ENCODE assay signal across 13 mouse cellular contexts in genomic region chr2:170308033-170308820, GRCm38 (mm10).
A peak's percentile ranks its signal among the peaks of the same experiment; 100 is the strongest.
DNase-seq lines count a peak whose midpoint lies in the region; ATAC-seq lines count a peak whose summit lies in the region.
"Had no signal": no experiment of that assay in that cellular context is flagged by ENCODE, and none has a peak within 500 bp of the region (broad histone marks: within the 10 kb centered on the region; RNA-seq: fewer than 3 reads in every experiment).

No protein-coding gene starts in this region.

- ATAC-seq in heart, embryonic 12.5 days (ENCODE audit: insufficient number of reproducible peaks, low FRiP score) = no peak
- ATAC-seq in embryonic facial prominence, embryonic 13.5 days (ENCODE audit: insufficient number of reproducible peaks, insufficient read depth, low FRiP score, low TSS enrichment, low read depth) = no peak
- ATAC-seq in limb, embryonic 13.5 days (ENCODE audit: low FRiP score, low read depth) = no peak

- H3K4me1 ChIP-seq in heart, embryonic 12.5 days (replicated peaks) = peaks cover 24% of the 10 kb centered on the region
- peaks cover 27% of the 10 kb centered on the region for H3K4me1 ChIP-seq in embryonic facial prominence, embryonic 13.5 days
- H3K4me1 ChIP-seq in limb, embryonic 13.5 days = peaks cover 27% of the 10 kb centered on the region

- H3K27ac ChIP-seq in heart, embryonic 12.5 days (ENCODE audit: poor library complexity, severe bottlenecking) = 0 out of 2 replicates have a peak overlapping the region, but pooled peaks have one; percentile 12
- peak overlapping the region; percentile 73 for H3K27ac ChIP-seq in embryonic facial prominence, embryonic 13.5 days
- H3K27ac ChIP-seq in limb, embryonic 13.5 days = peak overlapping the region; percentile 75
- H3K27ac ChIP-seq: lung, embryonic 15.5 days had no signal

- no peaks in the 10 kb centered on the region for H3K36me3 ChIP-seq in heart, embryonic 12.5 days
- H3K36me3 ChIP-seq in embryonic facial prominence, embryonic 13.5 days = no peaks in the 10 kb centered on the region
- H3K36me3 ChIP-seq in limb, embryonic 13.5 days = no peaks in the 10 kb centered on the region
- H3K36me3 ChIP-seq: lung, embryonic 15.5 days; midbrain, embryonic 12.5 days had no signal

- no peaks in the 10 kb centered on the region for H3K9me3 ChIP-seq in heart, embryonic 12.5 days (replicated peaks)
- H3K9me3 ChIP-seq in embryonic facial prominence, embryonic 13.5 days = no peaks in the 10 kb centered on the region
- H3K9me3 ChIP-seq in limb, embryonic 13.5 days = no peaks in the 10 kb centered on the region
- H3K9me3 ChIP-seq: lung, embryonic 15.5 days; midbrain, embryonic 12.5 days had no signal

- H3K27me3 ChIP-seq in heart, embryonic 12.5 days (replicated peaks) = no peaks in the 10 kb centered on the region
- no peaks in the 10 kb centered on the region for H3K27me3 ChIP-seq in embryonic facial prominence, embryonic 13.5 days
- no peaks in the 10 kb centered on the region for H3K27me3 ChIP-seq in limb, embryonic 13.5 days
- H3K27me3 ChIP-seq: lung, embryonic 15.5 days; midbrain, embryonic 12.5 days had no signal

- H3K9ac ChIP-seq in heart, embryonic 12.5 days = no peak overlapping the region
- no peak overlapping the region for H3K9ac ChIP-seq in embryonic facial prominence, embryonic 13.5 days
- no peak overlapping the region for H3K9ac ChIP-seq in limb, embryonic 13.5 days
- H3K9ac ChIP-seq: lung, embryonic 15.5 days; midbrain, embryonic 12.5 days had no signal

- no peak for DNase-seq in heart, adult 18-20 months
- peak; percentile 56 for DNase-seq in 3134 (ENCODE audit: extremely low read depth, insufficient read length, low spot score)
- no peak for DNase-seq in left cerebral cortex, adult 18-20 months (ENCODE audit: low spot score in 2 of 2)
- DNase-seq in thymus, postnatal 0 days (ENCODE audit: low spot score) = no peak
- no peak for DNase-seq in urinary bladder, postnatal 25 days (ENCODE audit: low spot score)
- DNase-seq: adrenal gland, adult 8-10 months; cerebellum, adult 11 months; left cerebral cortex, postnatal 4 days had no signal

- no peak overlapping the region for H3K4me2 ChIP-seq in heart, embryonic 12.5 days
- peak overlapping the region; percentile 2; the same call in 1 of the 2 replicates for H3K4me2 ChIP-seq in embryonic facial prominence, embryonic 13.5 days
- 0 out of 2 replicates have a peak overlapping the region, but pooled peaks have one; percentile 16 for H3K4me2 ChIP-seq in limb, embryonic 13.5 days (replicated peaks)
- H3K4me2 ChIP-seq: lung, embryonic 15.5 days; midbrain, embryonic 12.5 days had no signal

- H3K4me3 ChIP-seq in heart, embryonic 12.5 days = no peak overlapping the region
- H3K4me3 ChIP-seq in embryonic facial prominence, embryonic 13.5 days = no peak overlapping the region
- H3K4me3 ChIP-seq in limb, embryonic 13.5 days = no peak overlapping the region
- H3K4me3 ChIP-seq: lung, embryonic 15.5 days; midbrain, embryonic 12.5 days had no signal

- 56% methylated on average over 10 of the region's 10 CpGs for WGBS in heart, embryonic 12.5 days
- 26% methylated on average over 10 of the region's 10 CpGs for WGBS in embryonic facial prominence, embryonic 13.5 days
- WGBS in limb, embryonic 13.5 days = 49% methylated on average over 10 of the region's 10 CpGs

Comparison
In these comparisons a context has a peak if more than half of its experiments do, and no peak if none do; other contexts are left out.
1. H3K27ac ChIP-seq: peak in every context shown above with its lines; median percentile 75 in limb, embryonic 13.5 days; 73 in embryonic facial prominence, embryonic 13.5 days; 12 in heart, embryonic 12.5 days.